Mouse (Mus musculus) ES-E14 (cell line): ENCODE measurements around the gene Tppp. TPM values are rescaled to one million over a fixed set of nuclear protein-coding genes. Genes with fewer than 3 reads are reported as not detected.

Source experiments
- DNase-seq: peaks from one replicate; pipeline ENCODE4 v3.0.0-alpha.2; 2013; ENCODE audit warnings: low read depth, low spot score
- H3K27ac ChIP-seq: 2 replicates; pipeline ENCODE4 v1.5.1; 2012; ENCODE audit warnings: low read depth, mild to moderate bottlenecking, low read length, moderate library complexity, mixed read lengths; ENCODE audit not compliant: poor library complexity, insufficient read depth, severe bottlenecking
- H3K36me3 ChIP-seq: 2 replicates; pipeline ENCODE4 v1.6.1; 2012; ENCODE audit warnings: mild to moderate bottlenecking, low read length, moderate library complexity, mixed read lengths; ENCODE audit not compliant: control insufficient read depth, poor library complexity, insufficient read depth, severe bottlenecking
- H3K4me1 ChIP-seq, 2 experiments: fragments of 150-350 bp in 1 of 2; sonication (generic) in 1 of 2; 2 replicates each; pipeline ENCODE4 v1.6.1; 2012; ENCODE audit warnings: low read length in 2 of 2, mild to moderate bottlenecking in 1 of 2, mixed read lengths in 1 of 2; ENCODE audit not compliant: control insufficient read depth in 2 of 2, insufficient read depth in 2 of 2, poor library complexity in 1 of 2
- H3K4me3 ChIP-seq, 2 experiments: fragments of 150-350 bp in 1 of 2; sonication (generic) in 1 of 2; 2 replicates each; pipeline ENCODE4 v1.5.1; 2012; ENCODE audit warnings: low read length in 2 of 2, low read depth in 1 of 2, mild to moderate bottlenecking in 1 of 2, mixed read lengths in 1 of 2; ENCODE audit not compliant: insufficient read depth in 1 of 2, poor library complexity in 1 of 2, severe bottlenecking in 1 of 2
- H3K9ac ChIP-seq: 2 replicates; pipeline ENCODE4 v1.6.1; 2012; ENCODE audit warnings: low read depth, mild to moderate bottlenecking, low read length, mixed read lengths; ENCODE audit not compliant: poor library complexity, insufficient read depth, severe bottlenecking
- H3K9me3 ChIP-seq: fragments of 150-350 bp; sonication (generic); 2 replicates; pipeline ENCODE4 v1.6.1; 2012; ENCODE audit warnings: low read depth, mild to moderate bottlenecking, low read length; ENCODE audit not compliant: control insufficient read depth, insufficient read depth
- CHD2 ChIP-seq: IDR thresholded peaks from 2 replicates; pipeline ENCODE4 v1.6.1; 2014; ENCODE audit warnings: mild to moderate bottlenecking, low read depth, low read length, inconsistent platforms
- HCFC1 ChIP-seq: IDR thresholded peaks from 2 replicates; pipeline ENCODE4 v1.6.1; 2012; ENCODE audit warnings: low read length, inconsistent platforms, borderline replicate concordance; ENCODE audit not compliant: insufficient read depth
- MAFK ChIP-seq: IDR thresholded peaks from 2 replicates; pipeline ENCODE4 v1.6.1; 2014; ENCODE audit warnings: mild to moderate bottlenecking, low read depth, low read length, inconsistent platforms; ENCODE audit not compliant: insufficient read depth
- ZC3H11A ChIP-seq: IDR thresholded peaks from 2 replicates; pipeline ENCODE4 v1.6.1; 2012; ENCODE audit warnings: low read depth, mild to moderate bottlenecking, inconsistent platforms, low read length, borderline replicate concordance
- ZNF384 ChIP-seq: IDR thresholded peaks from 2 replicates; pipeline ENCODE4 v1.6.1; 2012; ENCODE audit warnings: low read depth, low read length, inconsistent platforms
- in situ Hi-C, 2 experiments: fragments of 600-800 bp; cut with MboI; formaldehyde crosslinking; loops; one replicate each; pipeline ENCODE4 v1.15.1; 2025; ENCODE audit warnings: low sequenced_read_pairs in 2 of 2, inconsistent platforms in 1 of 2; ENCODE audit not compliant: unreplicated experiment in 2 of 2
- total RNA-seq: library from RNA; depleted of rRNA; stranded (reverse); fragments of 300-350 nt; gene quantifications from 2 replicates; pipeline ENCODE4 v1.2.3, GENCODE M21; 2012

Gene Tppp
- total RNA-seq, 1 experiment = 0.22 TPM

DNA sequence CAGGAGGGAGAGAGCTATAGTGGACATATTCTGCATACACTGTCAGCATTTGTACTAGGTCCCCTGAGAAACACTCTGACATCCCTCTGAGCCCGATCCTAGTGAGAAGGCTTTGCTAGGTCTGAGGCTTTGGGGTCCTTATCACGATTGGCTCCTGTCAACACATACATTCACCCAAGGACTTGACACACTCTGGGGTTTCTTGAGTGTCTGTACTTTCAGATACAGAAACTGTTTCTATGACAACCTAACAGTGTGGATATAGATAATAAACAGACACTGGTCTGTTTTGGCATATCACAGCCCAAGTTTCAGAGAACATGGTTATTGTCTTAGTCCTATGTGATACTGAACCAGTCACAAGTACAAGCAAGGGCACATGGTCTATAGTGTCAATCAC is 18.4 kb upstream of the Tppp start:
- no peaks in the 10 kb centered on the region for H3K36me3 ChIP-seq
- no peaks in the 10 kb centered on the region for H3K9me3 ChIP-seq
- H3K27ac ChIP-seq = no peak overlapping the region
- no peak overlapping the region for H3K4me3 ChIP-seq
- H3K4me1 ChIP-seq = no peaks in the 10 kb centered on the region
- no peak overlapping the region for H3K9ac ChIP-seq
- TF ChIP-seq CHD2 = no peak
- no peak for TF ChIP-seq MAFK
- TF ChIP-seq ZC3H11A = no peak
- no peak for TF ChIP-seq HCFC1
- no peak for TF ChIP-seq ZNF384
- in situ Hi-C loops = no loop called here
- no peak for DNase-seq

DNA sequence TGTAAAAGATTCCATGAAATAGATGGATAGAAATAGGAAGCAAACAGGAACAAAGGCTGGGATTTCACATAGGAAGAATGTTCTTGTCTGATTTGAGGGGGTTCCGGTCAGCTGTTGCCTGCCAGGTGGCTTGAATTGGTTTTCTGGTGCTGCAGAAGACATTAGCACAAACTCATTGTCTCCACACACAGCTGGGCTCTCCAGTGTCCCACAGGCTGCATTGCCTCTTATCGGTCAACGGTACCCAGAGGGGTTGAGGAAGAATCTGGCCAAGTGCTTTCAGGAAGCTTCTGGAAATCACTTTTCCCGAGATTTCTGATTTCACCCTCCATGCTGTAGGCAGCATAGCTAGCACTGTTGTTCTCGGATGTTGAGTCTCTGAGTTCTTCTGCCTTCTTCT is 17.9 kb upstream of the Tppp start:
- DNase-seq = no peak
- H3K27ac ChIP-seq = no peak overlapping the region
- H3K4me1 ChIP-seq = no peaks in the 10 kb centered on the region
- TF ChIP-seq ZNF384 = no peak
- no peak for TF ChIP-seq ZC3H11A
- TF ChIP-seq CHD2 = no peak
- TF ChIP-seq MAFK = no peak
- no peak for TF ChIP-seq HCFC1
- H3K9ac ChIP-seq = no peak overlapping the region
- H3K9me3 ChIP-seq = no peaks in the 10 kb centered on the region
- no peak overlapping the region for H3K4me3 ChIP-seq
- H3K36me3 ChIP-seq = no peaks in the 10 kb centered on the region
- in situ Hi-C loops = no loop called here

- Histone ChIP-seq H3K36me3 (no peaks in the 10 kb centered on the region), H3K9me3 (no peaks in the 10 kb centered on the region), H3K27ac (no peak overlapping the region), H3K4me3 (no peak overlapping the region), H3K9ac (no peak overlapping the region), H3K4me1 (no peaks in the 10 kb centered on the region)
- in situ Hi-C loops = no loop called here
- TF ChIP-seq MAFK (no peak), HCFC1 (no peak), CHD2 (no peak), ZC3H11A (no peak), ZNF384 (no peak)
- DNase-seq = no peak
These were observed 12.8 kb upstream of the Tppp start for GRCm38 (mm10) chr13:73996456-73996855.

DNA sequence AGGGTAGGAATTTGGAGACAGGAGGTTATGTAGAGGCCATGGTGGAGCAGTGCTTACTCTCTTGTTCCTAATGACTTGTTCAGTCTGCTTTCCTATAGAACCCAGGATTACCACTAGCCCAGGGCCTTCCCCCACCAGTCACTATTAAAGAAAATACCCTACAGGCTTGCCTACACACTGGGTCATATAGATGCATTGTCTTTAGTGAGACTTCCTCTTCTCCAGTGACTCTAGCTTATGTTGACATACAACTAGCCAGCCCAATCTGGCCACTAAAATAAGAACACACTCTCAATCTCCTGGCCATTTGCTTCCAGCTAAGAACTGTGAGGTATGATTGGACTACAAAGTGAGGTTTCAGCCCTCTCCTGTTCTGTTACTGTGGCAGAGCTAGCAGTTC is 8.7 kb upstream of the Tppp start:
- DNase-seq = no peak
- H3K4me1 ChIP-seq = no peaks in the 10 kb centered on the region
- TF ChIP-seq MAFK = no peak
- no peak for TF ChIP-seq ZC3H11A
- TF ChIP-seq ZNF384 = no peak
- no peak for TF ChIP-seq HCFC1
- no peak for TF ChIP-seq CHD2
- H3K36me3 ChIP-seq = no peaks in the 10 kb centered on the region
- in situ Hi-C loops = no loop called here
- H3K4me3 ChIP-seq = no peak overlapping the region
- no peaks in the 10 kb centered on the region for H3K9me3 ChIP-seq
- no peak overlapping the region for H3K9ac ChIP-seq
- H3K27ac ChIP-seq = no peak overlapping the region

DNA sequence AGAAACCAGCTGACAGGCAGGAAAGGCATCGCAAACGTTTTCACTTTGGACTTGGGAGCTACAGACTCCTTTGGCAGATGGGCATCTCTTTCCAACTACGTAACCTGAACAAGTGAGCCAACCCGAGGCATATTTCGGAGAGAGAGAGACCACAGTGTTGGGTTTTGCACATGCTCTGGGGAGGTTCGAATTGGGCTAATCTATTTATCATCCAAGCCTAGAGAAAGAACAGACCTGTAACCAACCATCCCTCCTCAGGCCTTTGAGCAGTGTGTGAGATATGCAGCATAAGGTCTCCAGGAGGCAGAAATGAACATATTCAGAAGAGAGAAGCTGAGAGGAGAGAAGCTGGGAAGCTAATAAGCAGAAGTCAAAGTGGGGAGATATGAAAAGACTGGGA is 8.2 kb upstream of the Tppp start:
- no peak overlapping the region for H3K9ac ChIP-seq

More for the DNA sequence above, 8.2 kb upstream of the Tppp start:
- TF ChIP-seq MAFK (no peak), CHD2 (no peak), ZNF384 (no peak), ZC3H11A (no peak), HCFC1 (no peak)
- Histone ChIP-seq H3K36me3 (no peaks in the 10 kb centered on the region), H3K27ac (no peak overlapping the region), H3K4me3 (no peak overlapping the region), H3K4me1 (no peaks in the 10 kb centered on the region), H3K9me3 (no peaks in the 10 kb centered on the region)
- in situ Hi-C loops = no loop called here
- no peak for DNase-seq
